Mouse (Mus musculus) layer of hippocampus, postnatal 36 days (tissue): ENCODE results near the gene Cby3. TPM values are rescaled to one million over a fixed set of nuclear protein-coding genes. Genes with fewer than 3 reads are reported as not detected.
"Not testable (repeated sequence)": the region's sequence is repeated elsewhere in the genome, so short reads cannot be mapped to it uniquely, and the experiment has no call there.

Source experiments
- DNase-seq, 2 experiments: peaks; one replicate each; pipeline ENCODE4 v3.0.0; 2022
- total RNA-seq, 2 experiments: library from RNA; stranded (reverse); gene quantifications; 2 replicates each; pipeline ENCODE4 v1.2.3; 2021

Gene Cby3
- total RNA-seq, result not detected

DNA sequence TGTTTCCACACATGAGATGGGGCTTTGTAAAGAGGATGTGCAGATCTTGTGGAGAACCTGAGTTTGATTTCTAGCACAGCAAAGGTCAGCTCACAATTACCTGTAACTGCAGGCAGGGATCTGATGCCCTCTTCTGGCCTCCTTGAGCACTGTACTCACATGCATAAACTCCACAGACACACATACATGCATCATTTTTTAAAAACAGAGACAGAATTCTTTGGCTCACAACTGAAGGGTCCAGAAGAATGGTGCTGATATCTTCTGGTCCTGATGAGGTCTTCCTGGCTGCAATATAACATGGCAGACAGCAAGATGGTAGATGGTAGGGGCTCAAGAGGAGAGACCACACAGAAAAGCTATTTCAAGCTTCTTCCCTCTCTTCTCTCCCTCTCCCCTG is at the start of gene Cby3:
Cby3 (plus strand) TSS at position 301 of the 400 bp plus-strand sequence.
- no peak for DNase-seq

DNA sequence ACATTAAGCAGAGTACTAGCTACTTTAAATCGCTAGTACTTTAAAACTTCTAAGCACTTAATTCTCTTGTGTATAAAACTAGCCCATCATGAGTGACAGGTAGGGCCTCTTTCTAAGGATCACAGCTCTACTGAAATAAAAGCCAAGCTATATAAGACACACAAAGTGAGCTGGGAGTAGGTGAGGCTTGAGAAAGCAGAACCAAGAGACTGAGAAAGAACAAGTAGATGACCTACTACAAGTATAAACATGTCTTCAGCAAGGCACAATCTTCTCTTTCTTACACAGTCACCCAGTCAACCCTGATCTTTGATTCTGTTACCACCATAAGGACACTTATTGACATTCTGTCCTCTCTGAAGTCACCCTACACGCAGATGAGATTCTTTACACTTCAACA is 41.5 kb upstream of the Cby3 start:
- no peak for DNase-seq

DNA sequence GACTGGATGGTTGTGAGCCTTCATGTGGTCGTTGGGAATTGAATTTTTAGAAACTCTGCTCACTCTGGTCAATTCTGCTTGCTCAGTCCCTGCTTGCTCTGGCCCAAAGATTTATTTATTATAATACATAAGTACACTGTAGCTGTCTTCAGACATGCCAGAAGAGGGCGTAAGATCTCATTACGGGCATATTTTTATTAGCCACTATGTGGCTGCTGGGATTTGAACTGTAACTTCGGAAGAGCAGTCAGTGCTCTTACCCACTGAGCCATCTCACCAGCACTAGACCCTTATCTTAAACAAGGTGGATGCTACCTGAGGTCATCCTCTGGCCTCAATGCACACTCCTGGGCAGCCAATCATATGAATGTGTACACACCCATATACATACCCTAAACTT is 34.9 kb upstream of the Cby3 start:
- not testable (repeated sequence) for DNase-seq

DNA sequence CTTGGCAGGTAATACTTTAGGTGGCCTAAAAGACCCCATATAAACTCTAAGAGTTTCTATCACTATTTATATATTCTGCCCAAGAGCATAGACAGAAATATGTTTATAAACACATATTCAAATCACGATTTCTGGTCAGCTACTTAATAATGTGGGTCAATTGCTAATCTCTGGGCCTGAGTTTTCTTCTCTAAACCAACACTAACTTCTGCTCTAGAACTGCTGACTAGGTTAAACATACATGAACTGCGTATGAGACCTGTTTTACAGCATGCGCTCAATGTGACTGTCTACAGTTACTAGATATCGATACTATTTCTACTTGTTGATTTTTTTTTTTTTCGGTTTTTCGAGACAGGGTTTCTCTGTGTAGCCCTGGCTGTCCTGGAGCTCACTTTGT is 33.0 kb upstream of the Cby3 start:
- DNase-seq, result no peak

DNA sequence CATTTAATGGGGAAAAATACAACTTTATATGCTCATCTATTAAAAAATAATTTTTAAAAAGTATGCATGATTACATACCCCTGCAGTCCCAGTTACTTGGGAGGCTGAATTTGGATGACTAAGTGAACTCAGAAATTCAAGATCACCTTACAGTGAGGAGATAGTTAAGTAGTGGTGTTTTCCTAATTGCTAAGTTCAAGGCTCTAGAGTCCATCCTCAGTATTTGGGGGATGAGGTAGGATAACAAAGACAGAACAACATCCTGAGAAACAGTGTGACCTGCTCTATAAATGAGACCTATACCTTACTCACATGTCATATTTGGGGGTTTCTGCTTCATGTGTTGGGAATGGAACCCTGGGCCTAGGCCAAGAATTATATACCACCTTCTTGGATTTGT is 31.9 kb upstream of the Cby3 start:
- no peak for DNase-seq

DNA sequence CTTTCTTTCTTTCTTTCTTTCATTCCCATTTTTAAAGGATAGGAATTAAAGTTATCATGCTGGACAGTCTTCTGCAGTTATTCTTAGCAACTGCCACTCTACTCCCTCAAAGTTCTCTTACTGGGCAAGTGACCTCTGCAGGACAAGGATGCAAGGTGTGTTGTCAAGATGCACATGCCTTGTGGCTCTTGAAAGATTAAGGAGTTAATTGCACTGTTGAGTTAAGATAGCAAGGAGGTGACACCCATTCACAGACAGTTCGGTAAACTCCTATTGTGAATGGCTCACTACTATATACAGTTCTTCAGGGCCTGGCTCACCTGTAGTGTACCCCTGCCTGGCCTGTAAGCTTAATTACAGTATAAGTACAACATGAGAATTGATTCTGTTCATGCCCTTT is 30.4 kb upstream of the Cby3 start:
- DNase-seq, result no peak

DNA sequence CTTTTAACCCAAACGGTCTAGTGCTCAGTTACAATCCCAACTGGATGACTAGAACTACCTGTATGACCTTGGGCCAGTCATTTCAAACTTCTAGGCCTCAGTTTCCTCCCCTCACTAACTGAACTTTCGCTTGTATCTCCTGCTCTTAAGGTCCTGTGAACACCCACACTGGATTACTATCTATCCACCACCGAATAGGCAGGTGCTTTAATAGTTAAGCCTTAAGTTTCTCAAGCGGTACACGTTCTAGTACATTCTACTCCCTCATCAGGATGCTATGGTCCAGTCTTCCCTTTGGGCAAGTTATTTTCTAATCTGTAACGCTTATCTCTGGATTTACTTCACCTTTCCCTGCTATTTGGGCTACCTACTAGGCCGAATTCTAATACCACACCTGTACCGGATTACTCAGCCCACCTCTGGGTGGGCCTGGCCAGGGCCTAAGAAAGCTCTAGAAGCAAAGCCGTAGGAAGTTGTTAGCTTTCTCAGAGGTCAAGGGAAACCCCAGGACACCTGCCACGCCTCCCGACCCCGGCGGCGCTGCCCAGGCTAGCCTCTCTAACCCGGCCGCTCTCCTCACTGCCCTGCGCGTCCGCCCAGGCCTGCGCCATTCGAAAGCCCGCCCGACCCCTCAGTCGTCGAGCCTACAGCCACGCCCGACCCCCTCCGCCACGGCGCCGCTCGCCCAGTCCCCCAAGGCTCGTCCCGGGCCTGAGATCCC is 29.4 kb upstream of the Cby3 start:
- DNase-seq, result no peak

DNA sequence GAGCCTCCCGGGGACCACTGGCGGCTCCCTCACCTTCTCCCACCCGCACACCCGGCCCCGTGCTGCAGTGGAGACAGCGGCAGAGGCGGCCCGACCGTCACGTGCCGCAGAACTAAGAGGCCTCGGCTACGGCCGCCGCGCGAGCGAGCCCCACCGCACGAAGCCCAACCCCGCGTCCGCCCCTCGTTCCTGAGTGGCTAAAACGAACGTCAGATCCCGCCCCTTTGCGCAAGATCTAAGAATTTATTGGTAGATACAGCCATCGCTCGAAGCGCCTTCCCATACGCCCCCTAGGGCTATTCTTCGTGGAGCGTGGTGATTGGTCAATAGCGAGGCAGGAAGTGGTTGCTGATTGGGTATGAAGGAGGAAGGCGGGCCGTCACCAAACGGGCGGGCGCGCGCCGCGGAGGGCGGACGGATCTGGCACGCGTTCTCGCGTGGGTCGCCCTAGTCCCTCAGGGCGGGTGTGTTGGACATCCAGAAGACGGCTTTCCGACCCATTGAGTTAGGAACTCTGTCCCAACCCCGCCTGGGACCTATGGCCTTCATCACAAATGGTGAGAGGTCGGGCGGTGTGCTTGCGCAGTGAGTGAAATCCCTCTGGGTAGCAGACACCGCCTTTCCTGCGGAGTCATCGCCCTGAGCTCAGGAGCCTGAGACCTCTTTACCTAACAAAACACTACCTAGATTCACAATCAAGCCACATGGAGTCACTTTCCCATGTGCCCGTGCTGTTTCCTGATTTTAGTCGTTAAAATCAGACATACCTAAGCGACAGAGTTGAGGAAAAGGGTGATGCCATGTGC is 28.6 kb upstream of the Cby3 start, which contains the start of gene Canx:
Canx (minus strand) TSS at position 178 of the 806 bp plus-strand sequence.
- DNase-seq, result peak; percentile 99

DNA sequence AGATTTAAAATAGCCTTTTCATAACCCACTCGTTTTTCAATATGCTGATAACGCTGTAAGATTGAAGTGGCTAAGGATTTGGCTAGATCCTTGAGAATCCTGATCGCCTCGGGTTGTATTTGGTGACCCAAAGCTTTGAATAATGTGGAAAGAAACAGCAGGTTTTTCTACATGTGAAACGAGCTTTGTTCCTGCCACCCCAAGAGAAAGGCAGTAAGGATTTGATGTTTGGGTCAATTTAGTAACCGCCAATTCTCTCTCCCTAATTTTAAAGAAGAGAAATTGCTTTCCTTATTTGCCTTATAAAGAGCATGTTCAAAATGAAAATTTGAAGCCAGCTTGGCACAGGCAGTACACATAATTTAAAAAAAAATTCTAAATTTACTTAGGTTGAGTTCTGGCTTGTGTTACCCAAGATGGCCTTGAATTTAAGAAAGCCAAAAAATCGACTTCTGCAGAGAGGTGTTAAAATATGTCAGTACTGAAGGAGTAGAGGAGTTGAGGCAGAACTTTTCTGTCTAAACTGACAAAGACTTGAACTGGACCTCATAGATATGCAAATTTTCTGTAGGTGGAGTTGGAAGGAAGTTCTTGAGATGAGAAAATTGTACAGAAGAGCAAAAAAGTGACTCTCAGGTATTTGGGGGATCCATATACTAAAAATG is 27.8 kb upstream of the Cby3 start:
- no peak for DNase-seq

DNA sequence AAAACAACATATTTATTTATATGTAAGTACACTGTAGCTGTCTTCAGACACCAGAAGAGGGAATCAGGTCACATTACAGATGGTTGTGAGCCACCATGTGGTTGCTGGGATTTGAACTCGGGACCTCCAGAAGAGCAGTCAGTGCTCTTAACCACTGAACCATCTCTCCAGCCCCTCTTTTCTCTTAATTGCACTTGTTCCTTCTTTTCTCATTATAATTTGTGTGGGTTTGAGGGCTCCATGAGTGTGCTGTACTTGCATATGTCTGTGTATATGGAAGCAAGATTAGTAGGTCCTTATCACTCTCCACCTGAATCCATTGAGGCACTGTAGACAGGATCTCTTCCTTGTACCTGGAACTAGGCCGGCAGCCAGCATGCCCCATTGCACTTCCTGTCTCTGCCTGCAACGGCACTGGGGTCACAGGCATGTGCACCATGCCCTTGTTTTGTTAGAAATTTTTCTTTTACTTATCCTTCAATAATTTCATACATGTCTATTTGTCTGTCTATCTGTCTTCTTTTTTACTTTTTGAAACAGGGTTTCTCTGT is 26.1 kb upstream of the Cby3 start:
- DNase-seq, result no peak

DNA sequence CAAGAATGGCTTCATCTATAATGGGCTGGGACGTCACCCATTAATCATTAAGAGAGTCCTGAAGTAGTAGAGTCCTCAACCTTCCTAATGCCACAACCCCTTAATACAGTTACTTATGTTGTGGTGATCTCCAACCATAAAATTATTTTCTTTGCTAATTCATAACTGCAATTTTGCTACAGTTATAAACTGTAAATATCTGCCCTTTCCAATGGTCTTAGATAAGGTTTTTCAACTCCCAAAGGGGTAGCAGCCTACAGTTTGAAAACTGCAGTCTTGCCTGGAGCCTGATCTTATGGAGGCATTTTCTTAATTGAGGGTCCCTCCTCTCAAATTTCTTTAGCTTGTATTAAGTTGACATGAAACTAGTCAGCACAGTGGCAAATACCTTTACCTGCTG is 24.9 kb upstream of the Cby3 start:
- no peak for DNase-seq

DNA sequence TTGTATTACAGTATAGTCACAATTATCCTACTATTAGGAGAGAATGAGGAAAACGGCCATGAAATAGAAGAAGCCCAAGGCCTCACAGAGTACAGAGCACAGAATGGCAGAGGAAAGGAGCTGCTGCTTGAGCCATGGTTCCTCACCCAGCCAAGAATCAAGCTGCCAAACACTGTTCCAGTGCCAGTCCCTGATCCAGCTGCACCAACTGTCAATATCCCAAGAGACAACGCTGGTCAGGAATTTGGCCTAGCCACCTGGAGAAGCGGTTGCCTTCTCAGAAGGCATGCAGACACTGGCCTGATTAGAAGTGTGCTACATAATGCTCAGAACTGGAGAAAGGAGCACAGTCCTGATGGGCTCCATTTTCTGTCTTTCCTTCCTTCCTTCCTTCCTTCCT is 21.1 kb upstream of the Cby3 start:
- DNase-seq, result no peak

DNA sequence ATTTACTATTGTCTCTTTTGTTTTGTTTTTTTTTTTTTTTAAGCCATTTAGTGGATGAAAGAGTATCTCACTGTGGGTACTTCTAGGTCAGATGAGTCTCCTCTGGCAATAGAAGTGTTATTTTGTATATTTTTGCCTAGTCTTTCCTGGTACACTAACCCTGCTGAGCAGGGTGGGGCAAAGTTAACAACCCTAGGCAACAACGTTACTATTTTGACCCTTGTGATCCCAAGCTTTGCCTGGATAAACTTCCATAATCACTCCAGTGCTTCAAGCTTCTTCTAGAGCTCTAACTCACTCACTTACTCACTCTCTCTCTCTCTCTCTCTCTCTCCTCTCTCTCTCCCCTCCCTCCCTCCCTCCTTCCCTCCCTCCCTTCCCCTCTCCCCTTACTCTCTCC is 18.1 kb upstream of the Cby3 start:
- no peak for DNase-seq

DNA sequence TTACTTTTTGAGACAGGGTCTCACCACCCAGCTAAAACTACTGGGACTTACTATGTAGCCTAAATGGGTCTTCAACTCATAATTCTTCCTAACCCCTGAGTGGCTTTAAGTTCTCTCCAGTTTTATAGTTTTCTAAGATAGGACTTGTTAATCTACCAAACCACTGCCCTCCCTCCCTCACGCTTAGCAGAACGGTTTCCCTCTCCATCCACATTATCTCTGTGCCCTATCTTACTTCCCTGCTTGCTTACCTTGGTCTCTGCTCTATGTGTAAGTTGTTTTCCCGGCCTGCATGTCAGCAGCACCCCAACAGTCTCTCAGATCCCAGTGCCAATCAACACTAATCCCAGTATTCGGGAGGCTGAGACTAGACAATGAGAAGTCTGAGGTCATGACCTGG is 17.4 kb upstream of the Cby3 start:
- DNase-seq, result no peak

DNA sequence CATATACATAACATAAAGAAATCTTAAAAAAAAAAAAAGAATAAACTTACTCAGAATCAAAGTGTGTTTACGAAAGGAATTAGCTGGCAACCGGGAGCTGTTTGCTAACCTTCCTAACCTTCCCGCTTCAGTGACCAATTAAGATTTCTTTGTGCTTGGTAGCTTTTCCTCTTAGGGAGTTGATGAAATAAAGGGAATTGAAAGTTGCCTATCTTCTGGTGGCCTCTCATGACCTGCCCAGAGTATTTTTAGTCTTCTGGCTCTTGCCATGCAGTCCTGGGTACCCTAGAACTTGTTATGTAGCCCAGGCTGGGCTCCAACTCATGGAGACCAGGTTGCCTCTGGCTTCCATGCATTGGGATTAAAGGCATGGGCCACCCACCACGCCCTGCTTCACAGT is 8.8 kb upstream of the Cby3 start:
- DNase-seq, result no peak

DNA sequence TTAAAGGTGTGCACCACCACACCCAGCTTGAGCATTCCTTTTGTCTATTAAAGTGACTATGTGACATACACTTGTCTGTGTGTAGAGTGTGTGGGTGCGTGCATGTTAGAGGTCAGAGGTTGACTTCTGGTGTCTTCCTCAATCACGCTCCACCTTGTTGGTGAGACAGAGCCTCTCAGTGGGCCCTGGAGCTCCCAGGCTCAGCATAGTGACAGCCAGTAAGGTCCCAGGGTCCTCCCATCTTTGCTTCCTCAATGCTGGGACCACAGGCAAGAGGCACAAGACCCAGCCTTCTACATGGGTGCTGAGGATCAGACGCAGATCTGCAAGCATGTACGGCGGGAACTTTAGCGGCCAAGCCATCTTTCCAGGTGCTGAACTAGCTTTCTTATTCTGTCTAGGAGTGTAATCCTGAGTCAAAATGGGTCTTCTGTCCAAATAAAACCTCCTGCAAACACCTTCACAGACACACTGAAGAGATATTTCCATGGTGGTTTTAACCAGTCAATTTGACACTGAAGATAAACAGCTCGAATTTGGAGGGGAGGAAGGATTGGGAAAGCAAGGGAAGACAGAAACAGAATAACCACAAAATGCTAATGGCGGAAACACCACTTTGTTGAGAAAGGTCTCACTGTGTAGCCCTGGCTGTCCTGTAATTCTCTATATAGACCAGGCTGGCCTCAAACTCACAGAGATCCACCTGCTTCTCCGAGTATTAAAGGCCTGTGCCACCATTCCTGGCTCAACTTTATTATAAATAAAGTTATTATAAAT is 7.8 kb upstream of the Cby3 start:
- DNase-seq, result no peak

DNA sequence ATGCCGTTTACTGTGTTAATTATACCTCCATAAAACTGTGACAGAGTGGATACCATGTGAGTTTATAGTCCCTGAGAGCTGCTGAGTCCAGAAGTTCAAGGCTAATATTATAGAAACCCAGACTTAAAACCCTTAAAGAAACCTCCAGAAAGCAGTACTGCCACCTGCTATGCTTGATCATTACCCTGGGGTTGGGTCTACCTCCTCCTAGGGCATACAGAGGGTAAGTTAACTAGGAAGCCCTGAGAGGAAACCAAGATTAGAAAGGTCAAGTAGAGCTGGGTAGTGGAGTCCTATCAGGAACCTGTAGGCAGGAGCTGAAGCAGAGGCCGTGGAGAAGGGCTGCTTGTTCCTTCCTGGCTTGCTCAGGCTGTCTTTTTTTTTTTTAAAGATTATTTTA is 2.1 kb upstream of the Cby3 start:
- no peak for DNase-seq

DNA sequence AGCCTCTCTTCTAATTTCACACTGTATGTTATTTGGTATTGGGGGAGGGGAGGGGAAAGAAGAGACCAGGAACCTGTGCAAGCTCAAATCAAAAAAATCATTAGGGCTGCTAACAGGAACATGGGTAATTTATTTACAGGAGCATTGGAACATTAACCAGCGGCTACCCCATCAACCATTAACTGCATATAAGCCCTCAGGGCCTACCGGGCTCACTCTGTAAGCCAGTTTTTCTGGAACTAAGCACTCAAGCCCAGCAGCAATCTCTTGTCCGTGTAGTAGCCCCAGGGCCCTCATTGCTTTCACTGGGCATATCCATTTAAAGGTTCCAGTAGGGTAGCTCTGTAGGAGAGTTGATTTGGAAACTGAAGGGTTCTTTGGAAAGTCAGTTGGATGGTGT is 589 bp downstream of the Cby3 start:
- no peak for DNase-seq

DNA sequence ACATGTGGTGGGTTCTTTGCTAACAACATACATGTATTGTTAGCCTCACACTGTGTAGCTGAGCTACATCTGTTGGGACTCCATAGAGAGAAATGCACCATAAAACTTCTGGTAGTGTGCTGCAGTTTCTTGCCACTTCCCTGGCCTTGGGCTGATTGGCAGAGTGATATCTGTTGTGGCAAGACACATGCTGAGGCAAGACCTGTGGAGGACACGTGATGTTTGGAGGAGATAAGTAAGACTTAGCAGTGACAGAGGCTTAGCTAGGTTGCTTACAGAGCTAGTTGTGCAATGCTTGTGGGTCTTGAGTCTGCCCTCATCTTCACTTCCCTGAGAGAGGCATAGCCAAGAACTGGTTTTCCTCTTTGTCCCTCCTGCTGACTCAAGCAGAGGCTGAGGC is 1.1 kb downstream of the Cby3 start:
- DNase-seq, result no peak

DNA sequence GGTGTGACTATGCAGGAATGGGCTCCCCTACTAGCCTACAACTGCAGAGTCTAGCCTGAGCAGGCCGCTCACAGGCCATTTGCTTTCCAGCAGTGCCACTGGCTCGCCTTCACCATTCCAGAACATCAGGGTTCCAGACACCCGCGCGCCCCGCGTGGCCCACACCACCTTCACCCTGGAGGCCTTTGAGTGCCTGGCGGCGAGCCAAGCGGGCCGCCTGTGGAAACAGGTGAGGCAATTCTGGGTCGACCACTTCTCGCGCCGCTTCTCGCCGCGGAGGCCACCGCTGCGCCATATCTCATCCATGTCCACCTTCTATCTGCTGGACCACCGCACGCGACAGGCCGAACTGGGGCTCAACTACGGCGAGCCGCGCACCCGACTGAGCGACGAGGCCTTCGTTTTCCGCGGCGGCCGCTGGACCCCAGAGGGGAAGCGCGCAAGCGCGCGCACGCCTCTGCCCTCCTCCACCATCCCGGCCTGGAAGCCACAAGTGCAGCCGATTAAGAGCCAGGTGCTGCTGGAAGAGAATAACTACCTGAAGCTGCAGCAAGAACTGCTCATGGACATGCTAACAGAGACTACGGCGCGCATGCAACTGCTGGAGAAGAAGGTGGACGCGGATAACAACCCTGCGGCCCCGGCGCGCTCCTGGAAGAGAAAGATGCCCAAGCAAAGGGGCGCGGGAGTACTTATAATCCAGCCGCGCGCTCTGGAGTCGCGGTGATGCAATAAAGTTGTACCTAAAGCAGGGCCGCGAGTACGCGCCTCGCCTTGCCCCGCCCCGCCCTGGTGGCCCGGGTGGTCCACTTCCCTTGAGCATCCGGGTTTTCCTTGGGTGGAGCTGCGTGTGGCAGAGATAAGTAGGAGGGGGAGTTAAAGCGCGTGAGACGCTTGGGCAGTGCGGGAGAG is 4.9 kb downstream of the Cby3 start:
- peak; percentile 51 to 56 for DNase-seq

DNA sequence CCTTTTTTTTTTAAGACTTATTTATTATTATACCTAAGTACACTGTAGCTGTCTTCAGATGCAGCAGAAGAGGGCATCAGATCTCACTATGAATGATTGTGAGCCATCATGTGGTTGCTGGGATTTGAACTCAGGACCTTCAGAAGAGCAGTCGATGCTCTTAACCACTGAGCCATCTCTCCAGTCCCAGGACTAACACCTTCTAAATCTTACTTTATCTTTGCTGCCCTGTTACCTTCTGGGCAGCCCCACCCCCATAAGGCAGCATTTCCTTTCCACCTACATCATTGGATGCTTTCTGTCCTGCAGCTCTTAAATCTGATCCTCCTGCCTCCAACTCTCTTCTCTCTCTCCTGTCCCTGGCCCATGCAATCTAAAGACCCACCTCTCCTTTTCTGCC is 7.0 kb downstream of the Cby3 start:
- not testable (repeated sequence) for DNase-seq
